In genomic region chr6:125328243-125328642, GRCm38 (mm10) we compare ENCODE assay signal across 9 mouse cellular contexts. TPM values are rescaled to one million over a fixed set of nuclear protein-coding genes. Genes with fewer than 3 reads are reported as not detected.
DNase-seq lines count a peak whose midpoint lies in the region; ATAC-seq lines count a peak whose summit lies in the region.
"Had no signal": no experiment of that assay in that cellular context is flagged by ENCODE, and none has a peak within 500 bp of the region (broad histone marks: within the 10 kb centered on the region; RNA-seq: fewer than 3 reads in every experiment).

No protein-coding gene starts in this region.

- no peak overlapping the region for H3K27ac ChIP-seq in midbrain, embryonic 11.5 days (ENCODE audit: low read depth, low read length)
- no peak overlapping the region for H3K27ac ChIP-seq in midbrain, embryonic 15.5 days
- H3K27ac ChIP-seq: hindbrain, embryonic 12.5 days had no signal

- H3K4me3 ChIP-seq in midbrain, embryonic 11.5 days (ENCODE audit: low read depth, low read length), result no peak overlapping the region
- H3K4me3 ChIP-seq in midbrain, embryonic 15.5 days, result no peak overlapping the region
- H3K4me3 ChIP-seq: hindbrain, embryonic 12.5 days had no signal

- 72% methylated on average over 5 of the region's 5 CpGs for WGBS in midbrain, embryonic 11.5 days
- WGBS in midbrain, embryonic 15.5 days, result 78% methylated on average over 5 of the region's 5 CpGs

- no peaks in the 10 kb centered on the region for H3K4me1 ChIP-seq in midbrain, embryonic 11.5 days (ENCODE audit: control insufficient read depth, insufficient read depth, low read length)
- H3K4me1 ChIP-seq in midbrain, embryonic 15.5 days, result peaks cover 8% of the 10 kb centered on the region; the same call in 1 of the 2 replicates

- ATAC-seq in midbrain, embryonic 11.5 days (ENCODE audit: low FRiP score), result no peak
- no peak for ATAC-seq in midbrain, embryonic 15.5 days (replicated peaks)

- H3K9me3 ChIP-seq in midbrain, embryonic 11.5 days (ENCODE audit: control insufficient read depth, low read length), result no peaks in the 10 kb centered on the region
- H3K9me3 ChIP-seq in midbrain, embryonic 15.5 days, result no peaks in the 10 kb centered on the region
- H3K9me3 ChIP-seq: hindbrain, embryonic 12.5 days had no signal

- no peak overlapping the region for H3K4me2 ChIP-seq in midbrain, embryonic 11.5 days
- H3K4me2 ChIP-seq in midbrain, embryonic 15.5 days, result no peak overlapping the region
- H3K4me2 ChIP-seq: hindbrain, embryonic 12.5 days had no signal

- no peaks in the 10 kb centered on the region for H3K27me3 ChIP-seq in midbrain, embryonic 11.5 days (ENCODE audit: control insufficient read depth, insufficient read depth, low read length)
- H3K27me3 ChIP-seq in midbrain, embryonic 15.5 days (replicated peaks), result no peaks in the 10 kb centered on the region

- no peak overlapping the region for H3K9ac ChIP-seq in midbrain, embryonic 11.5 days (ENCODE audit: low read length)
- no peak overlapping the region for H3K9ac ChIP-seq in midbrain, embryonic 15.5 days
- H3K9ac ChIP-seq: hindbrain, embryonic 12.5 days had no signal

- H3K36me3 ChIP-seq in midbrain, embryonic 11.5 days (ENCODE audit: control insufficient read depth, insufficient read depth, low read length), result no peaks in the 10 kb centered on the region
- H3K36me3 ChIP-seq in midbrain, embryonic 15.5 days (replicated peaks), result no peaks in the 10 kb centered on the region
- H3K36me3 ChIP-seq: hindbrain, embryonic 12.5 days had no signal

- DNase-seq in midbrain, embryonic 11.5 days (ENCODE audit: low spot score, missing footprints), result peak; percentile 72
- DNase-seq in adrenal gland, adult 2 months, result peak; percentile 69
- peak; percentile 60 to 85 for DNase-seq in kidney, postnatal 36 days
- DNase-seq in thymus, postnatal 0 days (ENCODE audit: low spot score), result peak; percentile 55
- no peak for DNase-seq in cerebellum, adult 9-10 months
- DNase-seq in urinary bladder, postnatal 36 days (ENCODE audit: low spot score in 2 of 2), result no peak
- no peak for DNase-seq in right cerebral cortex, adult 2 months (ENCODE audit: low spot score in 2 of 2)

RNA-seq across cellular contexts. Expression of gene Scnn1a, which starts 7.8 kb away (rescaled TPM):
- 0.33 and 0.77 TPM in 2 replicates for polyA plus RNA-seq in midbrain, embryonic 11.5 days (2014; fragmentation: Nextera tagmentation; extraction: Ambion mirVana)
- polyA plus RNA-seq in midbrain, embryonic 15.5 days (2015; fragmentation: Nextera tagmentation; extraction: Ambion mirVana), result 0.70 and 0.72 TPM in 2 replicates
- 1 to 10 TPM; 1.2 to 1.7 TPM for total RNA-seq in adrenal gland, adult 2 months (2021)
- 1.9 and 2.5 TPM in 2 replicates for polyA plus RNA-seq in adrenal gland, adult 2 months (2012; rRNA removed)
- polyA plus RNA-seq in thymus, postnatal 0 days (2015; fragmentation: Nextera tagmentation; extraction: Ambion mirVana), result 9.0 and 9.5 TPM in 2 replicates

RNA-seq across cellular contexts. Expression of gene Ltbr, which starts 14.6 kb away (rescaled TPM):
- polyA plus RNA-seq in midbrain, embryonic 11.5 days (2014; fragmentation: Nextera tagmentation; extraction: Ambion mirVana), result 18.0 and 19.7 TPM in 2 replicates
- polyA plus RNA-seq in midbrain, embryonic 15.5 days (2015; fragmentation: Nextera tagmentation; extraction: Ambion mirVana), result 14.2 and 16.4 TPM in 2 replicates
- 10 to 100 TPM; 75.1 to 78.7 TPM for total RNA-seq in adrenal gland, adult 2 months (2021)
- 179 and 206 TPM in 2 replicates for polyA plus RNA-seq in adrenal gland, adult 2 months (2012; rRNA removed)
- polyA plus RNA-seq in thymus, postnatal 0 days (2015; fragmentation: Nextera tagmentation; extraction: Ambion mirVana), result 29.6 and 30.9 TPM in 2 replicates

RNA-seq across cellular contexts. Expression of gene Tnfrsf1a, which starts 20.9 kb away (rescaled TPM):
- polyA plus RNA-seq in midbrain, embryonic 11.5 days (2014; fragmentation: Nextera tagmentation; extraction: Ambion mirVana), result 19.0 and 19.2 TPM in 2 replicates
- polyA plus RNA-seq in midbrain, embryonic 15.5 days (2015; fragmentation: Nextera tagmentation; extraction: Ambion mirVana), result 11.6 and 14.6 TPM in 2 replicates
- 100 to 1,000 TPM; 208 to 308 TPM for total RNA-seq in adrenal gland, adult 2 months (2021)
- polyA plus RNA-seq in adrenal gland, adult 2 months (2012; rRNA removed), result 284 and 368 TPM in 2 replicates
- polyA plus RNA-seq in thymus, postnatal 0 days (2015; fragmentation: Nextera tagmentation; extraction: Ambion mirVana), result 67.3 and 67.9 TPM in 2 replicates

RNA-seq across cellular contexts. Expression of gene Tuba3a, which starts 42.4 kb away (rescaled TPM):
- 0.08 TPM in 1 of 2 replicates, not detected in the other for polyA plus RNA-seq in midbrain, embryonic 11.5 days (2014; fragmentation: Nextera tagmentation; extraction: Ambion mirVana)
- not detected in 2 replicates for polyA plus RNA-seq in midbrain, embryonic 15.5 days (2015; fragmentation: Nextera tagmentation; extraction: Ambion mirVana)
- total RNA-seq in adrenal gland, adult 2 months (2021), result not detected
- not detected in 2 replicates for polyA plus RNA-seq in adrenal gland, adult 2 months (2012; rRNA removed)
- 0.22 and 0.36 TPM in 2 replicates for polyA plus RNA-seq in thymus, postnatal 0 days (2015; fragmentation: Nextera tagmentation; extraction: Ambion mirVana)
- polyA plus RNA-seq: hindbrain, embryonic 12.5 days had no signal

RNA-seq across cellular contexts. Expression of gene Plekhg6, which starts 52.4 kb away (rescaled TPM):
- polyA plus RNA-seq in midbrain, embryonic 11.5 days (2014; fragmentation: Nextera tagmentation; extraction: Ambion mirVana), result not detected in 2 replicates
- 0.23 and 0.32 TPM in 2 replicates for polyA plus RNA-seq in midbrain, embryonic 15.5 days (2015; fragmentation: Nextera tagmentation; extraction: Ambion mirVana)
- total RNA-seq in adrenal gland, adult 2 months (2021), result under 1 TPM in 1 of 2 experiments, not detected in 1; 0.21 TPM
- polyA plus RNA-seq in adrenal gland, adult 2 months (2012; rRNA removed), result 0.02 and 0.11 TPM in 2 replicates
- polyA plus RNA-seq in thymus, postnatal 0 days (2015; fragmentation: Nextera tagmentation; extraction: Ambion mirVana), result 1.0 and 1.2 TPM in 2 replicates

Comparison
In these comparisons a context has a peak if more than half of its experiments do, and no peak if none do; other contexts are left out.
1. DNase-seq: peak in midbrain, embryonic 11.5 days (single experiment), adrenal gland, adult 2 months (single experiment), kidney, postnatal 36 days (2 of 2) and thymus, postnatal 0 days (single experiment); none in cerebellum, adult 9-10 months (single experiment), urinary bladder, postnatal 36 days (0 of 2) and right cerebral cortex, adult 2 months (0 of 2).